Mouse (Mus musculus) left cerebral cortex, postnatal 14 days (tissue): ENCODE measurements around the gene Cd101. TPM values are rescaled to one million over a fixed set of nuclear protein-coding genes. Genes with fewer than 3 reads are reported as not detected.

Experiments used
- DNase-seq, 2 experiments: peaks; one replicate each; pipeline ENCODE4 v3.0.0; 2021 to 2022; ENCODE audit warnings: low spot score in 2 of 2, mixed read lengths in 1 of 2
- intact Hi-C: fragments of 180-260 bp; cut with DNase I; formaldehyde crosslinking; loops from one replicate; pipeline ENCODE4 v1.15.1; 2025
- long read RNA-seq, 2 experiments: library from polyadenylated mRNA; stranded (forward); transcript quantifications; one replicate each; pipeline ENCODE4 v2.0.0; 2021
- total RNA-seq, 2 experiments: library from RNA; stranded (reverse); gene quantifications; 2 replicates each; pipeline ENCODE4 v1.2.3; 2021

Cd101 gene
- under 1 TPM; 0.34 to 0.40 TPM for total RNA-seq
- long read RNA-seq, experiment 1, partial matches to known transcripts, result 1 of 2 reads
- long read RNA-seq, experiment 1, other reads (novel, unspliced or antisense), result 1 of 2 reads
- long read RNA-seq, experiment 2, result 0 reads

DNA sequence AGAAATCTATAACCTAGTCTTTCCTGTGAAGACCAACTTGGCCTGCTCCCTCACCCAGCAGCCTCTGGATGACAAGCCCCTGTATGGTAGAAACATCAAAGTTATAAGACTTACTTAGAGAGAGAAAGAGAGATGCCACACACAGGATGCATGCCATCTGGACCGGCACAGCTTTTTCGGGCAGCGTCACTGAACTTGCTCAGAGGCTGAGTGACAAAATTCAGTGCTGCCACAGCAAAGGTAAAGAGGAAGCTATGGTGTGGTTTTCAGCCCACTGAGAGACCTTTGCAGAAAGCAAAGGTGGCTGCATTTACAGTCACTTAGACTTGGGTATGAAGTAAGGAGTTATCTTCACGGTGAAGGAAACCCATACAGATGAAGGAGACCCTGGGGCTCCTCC is at the start of gene Cd101:
Gene Cd101, minus strand, starts transcription at position 218 of the 400 bp plus-strand sequence.
- no peak for DNase-seq
- intact Hi-C loops, result no loop called here

DNA sequence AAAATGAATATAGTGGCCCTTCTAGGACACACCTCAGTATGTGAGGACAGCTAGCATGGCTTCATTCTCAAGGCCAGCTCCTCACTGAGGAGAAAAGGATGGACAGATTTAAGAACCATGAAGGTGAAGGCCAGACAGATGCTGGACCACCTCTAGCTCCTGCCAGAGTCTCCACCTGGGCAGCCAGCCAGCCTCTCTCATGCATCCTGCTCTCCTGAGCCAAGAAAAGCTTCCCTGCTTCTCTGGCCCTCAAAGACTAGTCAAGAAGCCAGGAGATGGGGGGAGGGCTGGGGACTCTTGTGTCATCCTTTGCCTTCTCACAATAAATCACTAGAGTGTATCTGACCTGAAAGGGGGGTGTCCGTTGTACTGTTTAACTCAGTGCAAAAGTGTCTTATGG is 49.0 kb upstream of the Cd101 start:
- DNase-seq, result no peak
- intact Hi-C loops, result no loop called here

DNA sequence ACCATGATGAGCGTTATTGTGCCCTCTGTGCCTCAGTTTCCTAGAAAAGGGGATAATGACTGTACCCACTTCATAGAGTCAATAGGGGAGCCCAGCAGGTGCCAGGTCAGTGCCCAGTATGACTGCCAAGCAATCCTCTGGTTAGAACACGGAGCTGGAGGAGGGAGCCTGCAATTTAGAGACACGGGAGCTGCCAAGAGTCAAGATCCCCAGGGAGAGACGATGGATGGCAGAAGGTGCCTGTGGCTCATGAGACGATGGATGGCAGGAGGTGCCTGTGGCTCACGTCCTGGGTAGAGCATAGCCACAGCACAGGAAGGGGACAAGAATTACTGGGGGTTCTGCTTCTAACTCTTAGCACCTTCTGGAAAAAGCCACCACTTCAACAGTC is 48.3 kb upstream of the Cd101 start:
- intact Hi-C loops, result no loop called here
- DNase-seq, result no peak

DNA sequence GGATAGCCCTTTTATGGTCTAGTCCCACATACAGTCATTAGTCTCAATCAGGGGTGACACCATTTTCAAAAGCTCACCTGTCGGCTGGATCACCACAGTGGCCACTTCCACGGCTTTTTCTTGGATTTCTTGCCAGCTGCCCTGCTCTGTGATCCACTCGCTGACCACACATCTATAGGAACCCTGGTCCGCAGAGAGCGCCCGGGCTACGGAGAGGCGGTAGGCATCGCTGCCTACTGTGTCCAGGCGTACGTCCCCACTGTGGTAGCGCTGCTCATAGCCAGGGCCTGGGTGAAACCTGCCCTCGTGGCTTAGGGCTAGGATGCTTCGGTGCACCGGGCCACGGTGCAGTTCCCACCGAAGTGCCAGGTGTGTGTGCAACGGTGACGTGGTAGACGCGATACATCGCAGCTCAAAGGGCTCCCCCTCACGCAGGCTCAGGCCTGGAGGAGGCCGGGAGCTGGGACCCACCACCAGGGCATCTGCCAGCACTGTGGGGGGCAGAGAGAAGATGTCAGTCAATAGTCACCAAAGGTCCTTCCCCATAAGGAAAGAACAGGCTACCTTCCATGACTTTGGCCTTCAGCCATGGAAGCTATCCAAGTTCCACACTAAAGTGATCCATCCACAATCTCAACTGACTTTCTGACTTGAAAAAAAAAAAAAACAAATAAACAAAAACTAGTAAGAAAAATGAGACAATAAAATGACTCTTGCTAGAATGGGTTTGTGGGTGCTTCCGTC is 47.8 kb upstream of the Cd101 start:
- DNase-seq, result no peak
- intact Hi-C loops, result no loop called here

DNA sequence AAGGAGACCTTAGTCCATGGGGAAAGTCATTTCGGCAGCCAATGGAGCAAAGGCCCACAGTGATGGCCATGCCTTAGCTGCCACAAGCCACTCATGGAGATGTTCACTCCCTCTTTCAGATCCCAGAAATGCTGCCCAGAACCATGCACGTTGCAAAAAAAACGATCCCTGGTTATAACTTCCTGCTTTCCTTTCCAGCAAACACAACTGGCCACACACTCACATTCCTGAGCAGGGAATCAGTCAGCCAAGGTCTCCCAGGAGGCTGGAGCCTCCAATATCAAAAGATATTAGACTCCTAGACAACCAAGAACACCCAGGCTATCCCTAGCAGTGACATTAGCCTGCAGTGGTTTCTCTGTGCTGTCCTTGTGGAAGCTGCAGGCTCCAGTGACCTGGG is 46.5 kb upstream of the Cd101 start:
- intact Hi-C loops, result no loop called here
- no peak for DNase-seq

DNA sequence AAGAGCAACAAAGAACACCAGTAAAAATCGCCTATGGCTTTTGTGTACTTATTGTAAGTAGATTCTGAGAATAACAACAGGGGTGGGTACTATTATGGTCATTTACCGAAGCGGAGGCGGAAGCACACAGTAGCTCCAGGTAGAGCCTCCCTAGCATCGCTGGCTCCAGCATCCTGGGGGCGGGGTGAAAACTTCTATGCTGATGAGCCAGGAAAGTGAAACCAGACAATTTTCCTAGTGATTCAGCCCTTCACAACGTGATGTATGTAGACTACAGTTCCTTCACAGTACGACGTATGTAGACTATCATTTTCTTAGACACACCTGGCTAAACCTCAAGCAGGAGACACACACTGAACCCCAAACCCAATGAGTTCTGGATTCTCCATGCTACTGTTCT is 44.0 kb upstream of the Cd101 start:
- no peak for DNase-seq
- intact Hi-C loops, result no loop called here

DNA sequence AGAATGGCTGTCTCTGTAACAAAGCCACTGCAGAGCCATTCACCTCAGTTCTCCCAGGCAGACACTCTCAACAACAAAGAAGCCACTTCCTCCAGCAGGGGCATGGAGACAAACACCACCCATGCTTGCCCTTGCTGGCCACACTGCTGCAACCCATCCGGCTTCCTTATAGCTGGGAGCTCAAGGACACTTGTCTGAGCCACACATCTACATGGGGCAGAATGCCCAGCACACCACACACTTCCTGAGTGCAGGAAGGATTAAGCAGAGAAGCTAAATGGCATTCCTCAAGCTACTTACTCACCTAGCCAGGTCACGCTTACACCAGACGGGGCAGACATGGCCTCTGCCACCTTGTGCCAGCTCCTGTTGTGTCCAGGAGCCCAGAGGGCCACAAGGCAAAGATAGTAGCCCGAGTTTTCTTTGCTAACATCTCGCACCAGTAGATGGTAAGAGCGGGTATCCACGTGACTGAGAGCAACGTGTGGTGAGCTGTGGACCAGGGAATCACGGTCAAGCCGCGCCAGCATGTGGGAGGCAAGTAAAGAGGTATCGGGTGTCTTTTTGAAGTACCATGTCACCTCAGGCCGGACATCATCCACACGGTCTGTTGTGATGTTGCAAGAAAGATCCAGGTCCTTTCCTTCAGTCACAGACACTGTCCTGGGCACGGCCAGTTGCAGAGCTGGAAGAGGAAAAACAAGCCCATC is 43.3 kb upstream of the Cd101 start:
- no peak for DNase-seq
- intact Hi-C loops, result no loop called here

DNA sequence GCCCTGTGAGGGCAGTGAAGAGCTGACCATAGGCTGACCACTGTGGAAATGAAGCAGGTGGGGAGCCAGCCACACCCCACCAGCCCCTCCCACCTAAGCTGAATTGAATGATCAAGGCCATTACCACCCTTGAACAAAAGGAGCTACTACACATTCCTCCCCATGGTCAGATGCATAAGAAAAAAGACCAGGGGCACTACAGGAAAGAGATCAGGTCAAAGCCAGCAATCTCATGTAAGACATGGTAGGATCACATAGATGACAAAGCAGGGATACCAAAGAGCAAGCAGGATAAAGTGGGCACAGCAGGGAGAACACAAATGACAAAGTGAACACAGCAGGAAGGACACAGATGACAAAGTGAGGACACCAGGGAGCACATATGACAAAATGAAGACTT is 42.2 kb upstream of the Cd101 start:
- DNase-seq, result no peak
- intact Hi-C loops, result no loop called here

DNA sequence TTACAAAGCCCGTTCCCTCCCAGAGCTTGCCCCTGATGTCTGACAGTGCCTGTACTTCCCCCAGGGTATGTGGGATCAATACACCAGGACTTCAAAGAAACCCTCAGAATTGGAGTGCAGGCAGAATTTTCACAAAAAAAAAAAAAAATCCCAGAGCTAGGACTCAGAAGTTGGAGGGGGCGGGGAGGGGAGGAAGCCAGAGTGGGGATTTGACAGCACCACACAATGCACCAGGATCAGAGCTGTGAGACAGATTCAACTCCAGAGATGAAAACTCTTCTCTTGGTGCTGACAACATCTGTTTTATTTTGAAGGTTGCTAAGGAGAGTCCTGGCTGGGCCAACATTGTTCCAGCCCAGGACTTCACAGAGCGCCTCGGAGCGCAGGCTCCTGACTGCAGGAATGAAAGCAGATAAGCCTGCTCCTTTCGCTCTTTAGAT is 41.5 kb upstream of the Cd101 start:
- DNase-seq, result no peak
- intact Hi-C loops, result no loop called here

DNA sequence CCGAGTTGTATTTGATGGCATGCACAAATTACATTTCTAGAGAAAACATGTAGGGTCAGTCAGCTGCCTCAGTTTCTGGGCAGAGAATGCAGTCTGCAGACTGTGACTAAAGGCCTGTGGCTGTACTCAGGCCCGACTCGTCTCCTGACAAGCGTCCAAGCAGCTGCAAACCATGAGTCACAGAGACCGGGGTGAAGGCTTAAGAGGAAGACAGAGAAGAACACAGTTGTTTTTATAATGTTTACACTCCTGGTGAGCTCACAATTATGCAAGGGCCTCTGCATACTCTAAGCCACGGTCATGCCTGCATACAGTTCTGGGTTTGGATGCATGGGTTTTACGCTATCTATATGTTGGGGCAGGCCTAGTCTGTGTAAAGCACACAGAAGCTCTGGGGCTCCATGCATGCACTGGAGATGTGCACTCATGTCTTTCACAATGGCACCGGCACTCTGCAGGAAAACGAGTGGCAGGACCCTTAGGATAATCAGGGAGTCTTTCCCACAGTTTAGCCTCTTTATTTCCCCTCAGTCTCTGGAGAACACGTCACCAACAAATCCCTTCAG is 41.0 kb upstream of the Cd101 start:
- intact Hi-C loops, result no loop called here
- no peak for DNase-seq

DNA sequence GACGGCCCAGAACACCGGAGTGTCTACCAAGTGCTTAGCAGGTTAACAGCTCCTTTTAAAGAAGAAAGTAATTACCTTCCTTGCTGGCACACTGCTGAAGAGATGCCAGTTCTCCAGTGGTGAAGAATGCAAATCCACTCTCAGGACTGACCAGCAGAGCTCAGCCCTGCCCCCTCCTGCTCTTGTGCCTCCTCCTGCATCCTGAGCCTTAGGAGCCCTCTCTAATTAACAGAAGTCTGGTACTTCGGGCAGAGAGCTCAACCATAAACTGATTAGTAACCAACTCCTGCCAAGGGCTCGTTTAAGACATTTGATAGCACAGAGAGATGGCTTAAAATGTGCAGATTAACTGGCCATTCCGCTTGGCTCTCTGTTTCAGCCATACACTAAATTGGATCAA is 39.3 kb upstream of the Cd101 start:
- DNase-seq, result no peak
- intact Hi-C loops, result no loop called here

DNA sequence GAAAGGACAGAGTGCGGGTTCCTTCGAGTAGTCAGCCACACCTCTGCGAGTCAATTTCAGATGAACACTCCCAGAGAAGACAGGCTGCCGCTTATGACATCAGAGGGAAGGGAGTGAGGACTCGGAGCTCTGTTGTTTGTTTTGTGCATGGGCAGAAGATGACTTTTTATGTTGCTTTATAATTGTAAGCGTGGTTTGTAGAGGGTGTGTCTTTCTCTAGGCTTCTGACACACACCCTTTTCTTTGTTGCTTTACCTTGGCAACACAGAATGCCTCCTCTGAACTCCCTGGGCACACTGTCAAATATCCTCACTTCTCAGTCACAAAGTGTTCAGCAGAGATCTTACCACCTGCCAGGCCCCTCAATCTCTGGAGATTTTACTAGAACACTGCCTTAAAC is 36.8 kb upstream of the Cd101 start:
- no peak for DNase-seq
- intact Hi-C loops, result no loop called here

DNA sequence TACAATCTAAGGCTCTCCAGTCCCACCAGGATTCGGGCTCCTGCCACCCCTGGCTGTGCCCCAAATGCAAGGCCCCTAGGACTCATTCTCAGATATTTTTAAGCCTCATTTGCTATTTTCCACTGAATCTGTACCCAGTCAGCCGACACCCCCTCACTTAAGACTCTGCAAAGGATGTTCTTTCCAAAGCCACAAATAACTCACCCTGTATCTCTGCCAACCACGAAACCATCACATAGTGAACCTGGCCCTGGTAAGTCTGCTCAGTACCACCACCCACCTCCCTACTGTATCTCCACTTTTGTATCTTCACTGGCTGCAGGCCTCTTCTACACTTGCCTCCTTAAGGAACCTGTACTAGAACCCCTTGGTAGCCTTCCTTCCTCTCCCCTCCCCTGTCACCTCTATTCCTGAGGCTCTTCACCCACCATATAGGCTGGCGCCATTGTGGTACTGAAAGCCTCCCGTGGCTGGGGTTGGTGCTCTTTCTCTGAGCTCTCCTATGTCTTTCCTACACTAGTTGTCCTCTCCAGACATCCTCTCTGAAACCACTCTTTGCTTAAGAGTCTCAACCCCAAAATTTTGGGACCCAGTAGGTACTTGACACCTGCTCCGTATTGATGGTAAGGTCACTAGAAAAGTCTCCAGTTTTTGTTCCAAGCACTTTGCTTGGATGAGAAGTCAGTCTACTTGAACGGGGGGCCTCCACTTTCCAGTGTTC is 32.7 kb upstream of the Cd101 start:
- peak; percentile 60 to 76 for DNase-seq
- intact Hi-C loops, result no loop called here

DNA sequence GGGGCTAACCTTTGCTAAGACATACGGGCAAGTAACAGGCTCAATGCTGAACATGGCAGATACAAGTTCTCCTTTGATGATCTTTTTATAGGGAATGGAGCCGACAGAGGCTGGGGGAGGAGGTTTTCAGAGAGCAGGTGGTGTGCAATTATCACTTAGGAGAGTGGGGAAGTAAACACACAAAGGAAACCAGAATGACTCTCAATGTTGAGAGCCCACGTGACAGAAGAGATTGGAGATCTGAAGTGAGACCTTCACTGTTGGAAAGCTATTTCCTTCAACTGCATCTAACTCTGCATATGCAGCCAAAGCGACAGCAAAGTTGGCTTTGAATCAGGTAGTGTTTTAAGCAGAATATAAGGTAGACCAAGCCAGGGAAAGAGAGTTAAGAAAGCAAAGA is 29.9 kb upstream of the Cd101 start:
- intact Hi-C loops, result no loop called here
- no peak for DNase-seq

DNA sequence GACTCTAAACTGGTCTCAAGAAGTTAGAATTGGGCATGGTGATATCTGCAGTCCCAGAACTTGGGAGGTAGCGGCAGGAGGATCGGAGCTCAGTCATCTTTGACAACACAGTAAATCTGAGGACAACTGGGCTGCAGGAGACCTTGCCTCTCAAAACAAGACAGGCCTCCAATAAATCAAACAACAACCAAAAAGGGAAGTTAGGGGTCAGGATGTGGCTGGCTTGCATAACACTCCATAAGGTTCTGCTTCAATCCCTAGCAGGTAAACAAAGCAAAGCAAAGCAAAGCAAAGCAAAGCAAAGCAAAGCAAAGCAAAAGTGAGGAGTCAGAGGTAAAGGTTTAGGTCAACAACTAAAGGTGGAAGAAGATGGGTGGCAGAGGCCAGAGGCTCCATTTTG is 28.8 kb upstream of the Cd101 start:
- DNase-seq, result no peak
- intact Hi-C loops, result no loop called here

DNA sequence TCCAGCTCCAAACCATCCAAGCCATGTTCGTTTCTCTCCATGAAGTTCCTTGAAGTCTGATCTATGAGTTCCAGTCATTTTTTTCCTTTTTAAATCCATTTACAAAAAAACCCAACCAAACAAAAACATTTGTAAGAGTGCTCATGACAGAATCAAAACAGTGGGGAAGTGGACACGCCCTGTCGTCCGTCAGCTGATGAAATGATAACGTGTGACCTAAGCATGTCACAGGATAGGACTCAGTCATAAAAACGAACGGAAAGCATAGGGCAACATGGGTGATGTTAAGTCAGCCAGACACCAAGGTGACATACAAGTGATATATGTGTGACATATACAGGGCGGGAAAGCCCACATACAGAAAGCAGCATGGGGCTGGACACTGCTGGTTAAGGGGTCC is 25.9 kb upstream of the Cd101 start:
- intact Hi-C loops, result no loop called here
- DNase-seq, result no peak

DNA sequence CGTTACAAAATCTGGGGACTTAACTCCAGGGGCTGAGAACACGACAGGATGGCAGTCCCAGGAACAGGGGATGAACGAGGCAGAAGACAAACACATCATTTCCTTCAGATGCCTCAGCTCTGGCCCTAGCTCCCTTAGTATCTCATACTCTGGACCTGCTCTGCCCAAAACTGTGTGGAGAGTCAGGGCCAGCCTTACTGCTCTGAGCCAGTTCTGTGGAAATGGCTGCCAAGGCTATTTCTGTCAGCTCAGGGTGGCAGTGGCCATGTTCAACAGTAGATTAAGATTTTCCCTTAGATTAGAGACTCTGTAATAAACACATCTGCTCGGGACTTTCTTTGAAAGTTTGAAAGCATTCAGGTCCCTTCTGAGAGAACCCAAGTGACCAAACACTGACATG is 22.2 kb upstream of the Cd101 start:
- intact Hi-C loops, result no loop called here
- no peak for DNase-seq

DNA sequence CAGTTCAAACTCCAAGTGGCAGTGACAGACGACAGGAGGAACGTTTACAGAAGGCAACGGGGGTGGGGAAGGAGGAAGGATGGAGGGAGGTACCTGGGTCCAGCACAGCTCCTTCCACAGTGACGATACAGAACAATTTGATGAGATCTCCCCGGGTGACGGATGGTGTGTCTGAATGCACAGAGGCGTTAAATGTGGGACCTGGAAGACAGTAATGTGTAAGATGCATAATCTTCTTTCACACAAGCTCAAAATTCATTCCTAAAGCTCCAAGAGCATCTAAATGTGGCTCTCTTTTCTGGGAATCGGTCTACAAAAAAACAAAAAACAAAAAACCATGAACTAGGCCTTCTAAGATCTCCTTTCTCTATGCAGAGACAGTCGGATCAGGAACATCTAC is 20.6 kb upstream of the Cd101 start:
- DNase-seq, result no peak

DNA sequence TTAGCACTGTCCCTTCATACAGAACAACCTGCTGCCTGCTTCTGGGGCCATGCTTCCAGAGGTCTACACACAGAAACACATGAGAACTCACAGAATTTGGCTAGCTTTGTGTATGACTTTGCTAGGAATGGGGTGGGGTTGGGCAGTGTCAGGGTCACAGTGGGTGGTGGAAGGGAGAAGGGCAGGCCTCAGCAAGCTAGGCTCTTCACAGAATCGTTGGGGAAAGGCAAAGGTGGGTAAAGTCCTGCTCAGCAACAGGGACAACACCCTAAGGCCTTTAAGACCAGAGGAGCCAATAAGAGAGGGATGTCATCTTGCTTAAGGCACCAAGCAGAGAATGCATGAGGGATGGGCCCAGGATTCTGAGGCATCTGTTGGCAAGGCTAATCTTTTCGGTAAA is 19.4 kb upstream of the Cd101 start:
- DNase-seq, result no peak
- intact Hi-C loops, result no loop called here

More for the DNA sequence above, 20.6 kb upstream of the Cd101 start:
- intact Hi-C loops, result no loop called here

DNA sequence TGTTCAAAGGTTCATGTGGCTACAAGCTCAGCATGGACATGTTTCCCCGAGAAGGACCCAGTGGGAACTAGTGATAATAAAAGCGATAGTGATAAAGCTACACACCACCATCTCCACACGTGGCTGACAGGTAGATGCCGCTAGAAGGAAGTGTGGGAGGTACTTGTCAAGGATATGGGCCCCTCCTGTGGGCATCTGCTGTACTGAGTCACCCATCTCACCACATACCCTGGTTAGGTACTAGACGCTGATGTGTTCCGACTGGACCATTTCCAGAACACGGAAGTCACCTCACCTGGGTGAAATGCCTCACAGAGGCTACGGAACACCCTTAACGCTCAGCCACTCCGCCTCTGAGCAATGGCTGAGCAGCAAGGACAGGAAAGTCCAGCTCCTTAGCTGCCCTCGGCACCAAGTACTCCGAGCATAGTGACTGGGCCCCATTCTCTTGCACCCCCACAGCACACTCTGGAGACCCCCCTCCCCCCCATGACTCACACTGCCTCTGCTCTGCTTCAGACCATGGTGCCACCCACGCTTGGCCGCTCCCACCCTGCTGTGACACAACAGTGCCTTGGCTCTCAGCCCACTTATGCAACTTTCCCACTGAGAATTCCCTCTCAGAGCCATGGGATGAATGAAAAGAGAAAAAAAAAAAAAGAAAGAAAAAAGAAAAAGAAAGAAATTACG is 18.4 kb upstream of the Cd101 start:
- intact Hi-C loops, result no loop called here
- DNase-seq, result peak; percentile 73 to 89
